Mouse (Mus musculus) C3H10T1/2 (cell line): ENCODE results near the gene Mgrn1. TPM values are rescaled to one million over a fixed set of nuclear protein-coding genes. Genes with fewer than 3 reads are reported as not detected.

Experiments used
- polyA plus RNA-seq, 2 experiments: library from polyadenylated mRNA; unstranded; fragments of >200 nt; fragmentation: generic; extraction: Trizol; gene quantifications; one replicate each; pipeline ENCODE4 v1.2.1; 2012; ENCODE audit warnings: missing spikeins in 2 of 2

Gene Mgrn1
- polyA plus RNA-seq, result 10 to 100 TPM; 23.3 to 82.4 TPM

DNA sequence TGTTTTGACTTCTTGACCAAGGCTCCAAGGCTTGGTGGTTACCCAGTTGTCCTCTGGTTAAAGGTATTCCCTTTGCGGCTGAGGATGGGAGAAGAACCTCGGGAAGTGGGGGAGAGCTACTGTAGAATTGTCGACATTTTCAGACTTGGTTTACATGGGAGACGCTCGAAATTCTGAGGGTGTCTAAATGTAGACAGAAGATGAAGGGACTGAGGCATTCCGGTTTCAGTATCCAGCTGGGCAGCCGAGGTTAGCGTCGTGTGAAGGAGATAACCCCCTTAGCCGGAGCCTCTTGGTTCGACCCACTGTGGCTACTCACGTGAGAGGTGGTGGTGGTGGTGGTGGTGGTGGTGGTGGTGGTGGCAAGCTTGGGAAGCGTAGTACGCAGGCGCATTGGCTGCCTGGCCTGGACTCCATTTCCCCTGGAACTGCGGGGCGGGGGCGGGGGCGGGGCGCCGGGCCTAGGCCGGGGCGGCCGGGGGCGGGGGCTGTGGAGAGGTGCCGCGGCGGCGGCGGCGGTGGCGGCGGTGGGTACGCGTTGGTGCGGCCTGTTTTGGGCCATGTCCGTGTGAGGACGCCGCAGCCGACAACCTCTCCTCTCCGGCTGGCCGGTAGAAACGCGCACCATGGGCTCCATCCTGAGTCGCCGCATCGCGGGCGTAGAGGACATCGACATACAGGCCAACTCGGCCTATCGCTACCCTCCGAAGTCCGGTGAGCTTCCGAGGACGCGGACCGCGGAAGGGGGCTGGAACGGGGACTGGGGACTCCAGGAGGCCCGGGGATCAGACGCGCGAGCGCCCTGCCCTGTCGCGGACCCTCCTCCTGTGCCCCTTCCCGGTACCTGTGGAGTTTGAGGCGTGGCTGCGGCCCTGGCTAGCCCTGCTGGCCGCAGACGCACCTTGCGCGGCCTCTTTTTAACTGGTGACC is at the start of gene Mgrn1:
Gene Mgrn1 (plus strand): TSS at position 490 of the 930 bp plus-strand sequence.

DNA sequence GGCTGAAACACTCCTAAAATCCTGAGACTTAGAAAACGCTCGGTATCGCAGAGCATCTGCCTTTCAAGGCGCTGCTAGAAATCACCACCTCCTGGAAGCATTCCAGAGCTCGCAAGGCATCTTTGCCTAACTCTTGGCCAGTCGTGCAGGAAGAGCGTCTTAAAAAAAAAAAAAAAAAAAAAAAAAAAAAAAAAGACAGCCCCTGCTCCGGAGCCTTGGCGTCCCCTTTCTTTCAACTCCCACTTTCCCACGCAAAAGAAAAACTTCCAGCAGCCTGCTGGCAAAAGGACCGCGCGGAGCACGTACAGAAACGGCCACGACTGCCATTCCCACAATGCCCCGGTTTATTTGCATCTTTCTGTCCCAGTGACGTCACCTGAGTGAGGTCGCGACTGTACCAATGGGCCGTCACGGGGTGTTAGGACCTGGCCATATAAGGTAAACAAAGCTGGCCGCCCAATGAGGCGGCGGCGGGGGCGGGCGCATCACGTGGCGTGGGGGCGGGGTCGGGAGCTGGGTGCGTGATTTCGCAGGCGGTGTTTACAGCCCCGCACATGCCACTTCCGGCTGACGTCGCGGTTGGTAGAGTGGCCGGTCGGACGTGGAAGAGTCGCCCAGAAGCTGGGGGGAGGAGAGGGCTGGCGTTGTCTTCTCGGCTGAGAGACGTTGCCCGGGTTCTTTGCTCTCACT is 5.8 kb upstream of the Mgrn1 start, which contains the start of gene Ubald1:
Gene Ubald1 (minus strand): TSS at position 180 of the 690 bp plus-strand sequence.

DNA sequence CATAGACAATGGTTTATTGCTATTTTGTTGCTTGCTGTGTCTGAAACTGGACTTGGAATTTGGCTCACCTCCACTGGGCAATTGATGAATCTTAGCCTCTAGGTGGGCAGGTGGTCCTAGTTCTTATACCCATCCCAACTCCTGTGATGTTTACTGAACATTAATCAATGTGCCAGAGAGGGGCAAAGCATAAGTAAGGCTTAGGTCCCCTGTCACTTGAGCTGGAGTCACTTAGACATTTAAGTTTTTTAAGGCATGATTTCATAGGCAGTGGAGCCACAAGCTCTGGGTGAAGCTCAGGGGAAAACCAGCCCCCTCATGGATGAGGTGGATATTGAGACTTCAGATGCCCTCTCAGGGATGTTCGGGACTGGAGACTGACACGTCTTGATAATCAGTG is 52.4 kb downstream of the Mgrn1 start, which contains the start of gene Nudt16l1:
Gene Nudt16l1 (plus strand): TSS at position 301 of the 400 bp plus-strand sequence.

DNA sequence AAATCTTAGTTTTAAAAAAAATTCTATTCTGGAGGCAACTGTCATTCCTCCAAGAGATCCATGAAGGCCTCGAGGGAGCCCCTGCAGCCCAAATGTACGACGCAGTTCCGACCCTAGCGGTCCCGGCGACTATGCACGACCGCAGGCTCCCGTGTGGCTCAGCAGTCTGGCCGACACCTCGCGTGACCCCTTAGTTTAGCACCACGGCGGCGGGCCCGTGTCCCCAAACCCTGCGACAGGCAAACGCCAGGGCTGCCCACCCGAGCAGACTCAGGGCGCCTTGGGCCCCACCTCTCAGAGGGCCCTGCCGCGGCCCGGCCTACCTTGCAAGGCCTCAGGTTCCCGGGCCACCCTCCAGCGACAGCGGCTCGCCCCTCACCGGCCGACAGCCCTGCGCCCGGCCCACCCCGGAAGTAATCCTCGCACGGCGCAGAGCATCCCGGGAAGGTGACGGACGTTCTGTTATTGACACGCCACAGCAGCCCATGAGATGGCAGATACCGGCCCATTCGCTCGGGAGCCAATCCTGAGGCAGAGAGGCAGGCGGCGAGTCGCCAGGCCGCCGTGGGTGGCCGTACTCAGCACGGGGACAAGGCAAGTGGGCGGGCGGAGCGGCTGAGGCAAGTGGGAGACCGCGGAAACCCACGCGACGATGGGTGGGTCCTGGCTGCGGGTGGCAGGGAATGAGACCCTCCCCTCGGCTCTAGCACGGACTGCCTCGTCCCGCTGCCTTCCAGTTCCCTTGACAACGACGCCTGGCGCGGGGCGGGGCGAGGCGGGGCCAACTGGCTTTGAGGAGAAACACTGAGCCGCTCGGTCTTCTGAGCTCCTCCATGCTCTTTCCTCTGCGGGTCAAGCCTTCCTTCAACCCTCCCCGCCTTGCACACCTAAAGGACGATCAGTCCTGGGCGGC is 78.0 kb downstream of the Mgrn1 start, which contains the start of gene Anks3:
Gene Anks3 (minus strand): TSS at position 409 of the 913 bp plus-strand sequence.

Other genes starting within 250 kb of the Mgrn1 start
- gene Vasn, start 246.3 kb upstream of the Mgrn1 start, polyA plus RNA-seq, result 100 to 1,000 TPM in 1 of 2 experiments, 10 to 100 TPM in 1; 20.8 to 159 TPM
- gene Dnaja3, start 246.3 kb upstream of the Mgrn1 start, polyA plus RNA-seq, result 10 to 100 TPM in 1 of 2 experiments, 1 to 10 TPM in 1; 5.6 to 20.4 TPM
- 10 to 100 TPM in 1 of 2 experiments, 1 to 10 TPM in 1; 5.2 to 12.2 TPM for gene Coro7, start 206.5 kb upstream of the Mgrn1 start, polyA plus RNA-seq
- gene Nmral1, start 166.9 kb upstream of the Mgrn1 start, polyA plus RNA-seq, result 10 to 100 TPM; 43.3 to 45.4 TPM
- gene Hmox2, start 159.9 kb upstream of the Mgrn1 start, polyA plus RNA-seq, result 10 to 100 TPM; 49.6 to 70.0 TPM
- 10 to 100 TPM; 10.3 to 27.1 TPM for gene Cdip1, start 96.0 kb upstream of the Mgrn1 start, polyA plus RNA-seq
- under 1 TPM in 1 of 2 experiments, not detected in 1; 0.33 TPM for gene 4930562C15Rik, start 50.8 kb upstream of the Mgrn1 start, polyA plus RNA-seq
- 10 to 100 TPM; 44.1 to 52.2 TPM for gene Ubald1, start 5.9 kb upstream of the Mgrn1 start, polyA plus RNA-seq
- 10 to 100 TPM; 61.2 to 88.2 TPM for gene Nudt16l1, start 52.5 kb downstream of the Mgrn1 start, polyA plus RNA-seq
- gene Anks3, start 78.0 kb downstream of the Mgrn1 start, polyA plus RNA-seq, result 10 to 100 TPM; 14.6 to 57.4 TPM
- gene Sept12, start 111.6 kb downstream of the Mgrn1 start, polyA plus RNA-seq, result under 1 TPM; 0.02 to 0.38 TPM
- not detected for gene Smim22, start 121.0 kb downstream of the Mgrn1 start, polyA plus RNA-seq
- 10 to 100 TPM; 26.6 to 33.8 TPM for gene Rogdi, start 127.3 kb downstream of the Mgrn1 start, polyA plus RNA-seq
- 10 to 100 TPM in 1 of 2 experiments, 1 to 10 TPM in 1; 8.3 to 41.7 TPM for gene Glyr1, start 163.6 kb downstream of the Mgrn1 start, polyA plus RNA-seq
- gene Ubn1, start 163.8 kb downstream of the Mgrn1 start, polyA plus RNA-seq, result 10 to 100 TPM in 1 of 2 experiments, 1 to 10 TPM in 1; 4.8 to 22.5 TPM
- under 1 TPM in 1 of 2 experiments, not detected in 1; 0.98 TPM for gene Ppl, start 246.2 kb downstream of the Mgrn1 start, polyA plus RNA-seq